Mouse (Mus musculus) cerebellum, adult 11-12 months (tissue): ENCODE measurements around the gene Fam219b.

Source experiments
- DNase-seq: peaks from one replicate; pipeline ENCODE4 v3.0.0; 2022

Gene Fam219b

GRCm38 (mm10) chr9:57537044-57537727 lies at the start of gene Fam219b:
Gene Fam219b (plus strand): TSS chr9:57537528.
- DNase-seq: peak; percentile 92

DNA sequence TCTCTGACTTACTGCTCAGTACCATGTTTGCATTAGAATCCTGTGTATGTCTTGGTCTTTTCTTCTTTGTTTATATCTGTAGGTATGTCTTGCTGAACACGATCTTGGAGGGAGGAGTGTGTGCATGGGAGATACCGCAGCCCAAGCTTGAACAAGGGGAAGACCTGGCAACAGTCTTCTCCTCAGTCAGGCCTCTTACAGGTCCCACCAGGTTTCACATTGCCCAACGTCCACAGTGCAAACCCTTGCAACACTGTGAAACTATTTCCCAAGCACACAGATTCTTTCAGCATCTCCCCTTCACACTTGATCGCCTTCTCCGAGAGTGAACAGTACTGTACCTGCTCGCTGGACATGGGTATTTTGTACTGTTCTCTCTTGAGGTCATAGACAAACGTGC lies 49.5 kb upstream of the Fam219b start:
- no peak for DNase-seq

DNA sequence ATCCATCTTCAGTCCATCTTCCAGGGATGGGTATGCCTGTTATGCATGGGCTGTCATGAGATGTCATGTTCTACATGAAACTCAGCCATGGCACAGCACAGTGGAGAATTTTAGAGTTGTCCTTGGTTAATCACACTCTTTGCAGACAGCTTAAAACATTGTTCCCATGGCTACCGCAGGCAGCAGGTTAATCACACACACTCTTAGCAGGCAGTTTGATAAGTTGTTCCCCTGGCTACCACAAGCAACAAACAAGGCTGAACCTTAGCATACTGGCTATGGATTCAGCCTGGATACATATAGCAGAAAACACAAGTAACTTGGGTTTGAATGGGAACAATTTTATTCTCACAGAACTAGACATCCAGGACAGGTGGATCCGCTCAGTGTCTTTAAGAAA lies 43.8 kb upstream of the Fam219b start:
- no peak for DNase-seq

- no peak for DNase-seq
Observed at GRCm38 (mm10) chr9:57494970-57495369, 42.4 kb upstream of the Fam219b start.

DNA sequence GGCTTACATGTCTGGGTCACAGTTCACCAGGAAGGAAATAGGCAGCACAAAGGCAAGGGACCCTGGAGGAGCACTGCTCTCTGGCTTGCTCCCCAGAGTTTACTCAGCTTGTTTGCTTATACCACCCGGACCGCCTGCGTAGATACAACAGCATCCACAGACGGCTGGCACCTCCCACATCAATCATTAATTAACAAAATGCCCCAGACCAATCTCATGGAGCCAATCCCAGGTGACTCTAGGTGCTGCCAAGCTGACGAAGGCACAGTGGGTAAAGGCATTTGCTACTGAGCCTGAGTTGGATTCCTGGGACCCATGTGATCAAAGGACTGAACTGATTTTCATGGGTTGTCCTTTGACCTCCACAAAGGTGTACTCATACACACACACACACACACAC lies 40.1 kb upstream of the Fam219b start:
- no peak for DNase-seq

GRCm38 (mm10) chr9:57498536-57498935 lies 38.8 kb upstream of the Fam219b start:
- DNase-seq: no peak

DNA sequence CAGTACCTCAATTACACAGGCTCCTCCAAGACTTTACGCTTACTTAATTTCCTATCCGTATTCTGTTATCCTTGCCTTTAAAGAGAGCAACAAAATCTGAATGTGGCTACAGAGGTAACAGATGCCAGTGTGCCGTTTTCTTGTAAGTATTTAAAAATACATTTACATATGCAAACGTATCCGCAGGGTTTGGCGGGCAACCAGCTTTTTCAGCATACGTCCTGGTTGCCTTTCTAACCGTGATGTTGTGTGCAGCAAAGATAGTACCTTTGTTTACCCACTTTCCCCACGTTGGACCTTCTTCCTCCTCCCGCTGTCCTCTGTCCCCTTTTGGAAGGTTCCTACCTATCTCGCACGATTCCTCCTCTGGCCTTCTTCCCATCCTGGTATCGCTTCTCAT lies 35.9 kb upstream of the Fam219b start:
- no peak for DNase-seq

DNA sequence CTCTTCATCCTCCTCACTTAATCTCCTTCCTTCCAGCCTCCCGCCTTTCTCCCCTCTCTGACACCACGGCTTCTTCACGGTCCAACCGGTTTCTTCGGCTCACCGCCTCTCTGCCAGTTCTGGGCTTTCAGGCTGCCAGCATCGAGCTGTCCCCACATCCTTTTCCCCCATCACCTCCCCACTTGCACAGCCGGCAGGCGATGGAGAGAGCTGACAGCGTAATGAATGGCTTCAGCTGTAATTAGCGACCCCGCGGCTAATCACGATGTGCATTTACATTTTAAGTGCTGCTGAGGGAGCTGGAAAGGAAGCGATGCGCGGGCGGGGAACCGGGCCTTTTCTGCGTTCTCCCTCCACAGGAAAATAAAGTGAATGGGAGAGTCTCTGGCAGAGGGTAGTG lies 35.5 kb upstream of the Fam219b start:
- DNase-seq: no peak

DNA sequence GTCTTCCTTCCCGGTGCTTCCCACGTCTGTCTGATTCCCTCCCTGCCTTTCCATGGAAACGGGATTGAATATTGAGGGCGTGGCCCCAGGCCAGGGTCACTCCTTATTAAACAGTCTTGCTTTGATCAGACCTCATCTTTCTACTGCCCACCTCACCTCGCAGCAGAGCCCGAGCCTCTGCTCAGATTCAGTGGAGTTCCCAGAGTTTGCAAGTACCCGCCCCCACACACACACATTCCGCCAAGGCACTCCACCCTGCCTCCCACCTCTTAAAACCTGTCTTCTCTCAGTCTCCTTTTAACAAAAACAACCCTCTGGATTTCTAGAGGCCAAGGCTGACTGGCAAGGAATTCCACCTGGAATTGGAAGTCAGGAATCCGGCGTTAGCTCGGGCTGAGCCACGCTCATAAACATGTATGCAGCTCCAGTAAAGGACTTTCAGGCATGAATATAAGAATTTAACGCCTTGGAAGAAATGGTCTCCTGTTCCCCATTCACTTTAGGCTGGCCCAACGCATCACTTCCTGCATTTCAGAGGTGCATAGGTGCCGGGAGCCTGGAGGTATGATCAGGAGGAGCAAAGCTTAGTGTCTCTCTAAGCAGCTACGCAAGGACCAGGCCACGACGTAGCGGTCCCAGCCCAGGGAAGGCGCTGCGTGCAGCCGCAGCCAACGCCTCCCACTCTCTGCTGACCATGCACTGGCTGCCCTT lies 34.3 kb upstream of the Fam219b start:
- no peak for DNase-seq

- no peak for DNase-seq
Observed at GRCm38 (mm10) chr9:57503622-57504380, 33.5 kb upstream of the Fam219b start, which contains the start of gene Rpp25. Gene Rpp25 (plus strand): TSS chr9:57504026.

- DNase-seq: peak; percentile 36
Observed at GRCm38 (mm10) chr9:57504381-57504700, 33.0 kb upstream of the Fam219b start.

GRCm38 (mm10) chr9:57504891-57505290 lies 32.4 kb upstream of the Fam219b start:
- no peak for DNase-seq

- no peak for DNase-seq
Observed at GRCm38 (mm10) chr9:57505700-57506099, 31.6 kb upstream of the Fam219b start.

GRCm38 (mm10) chr9:57510577-57510976 lies 26.8 kb upstream of the Fam219b start:
- no peak for DNase-seq

DNA sequence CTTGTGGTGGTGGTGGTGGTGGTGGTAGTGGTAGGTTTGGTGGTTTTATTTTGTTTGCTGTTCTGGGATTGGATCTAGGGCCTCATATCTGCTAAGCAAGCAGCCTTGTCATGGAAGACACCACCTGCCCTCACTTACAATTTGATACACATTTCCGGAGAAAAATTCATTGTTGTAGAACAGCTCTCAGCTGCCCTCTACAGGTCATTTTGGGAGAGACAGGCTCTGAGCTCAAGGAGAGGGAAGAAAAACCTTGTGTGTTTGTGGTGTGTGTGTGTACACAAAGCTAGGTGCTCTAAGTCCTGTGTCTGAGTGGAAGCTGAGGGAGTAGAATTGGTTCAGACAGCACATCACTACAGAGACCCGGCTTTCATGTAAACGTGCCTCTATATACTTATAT lies 20.2 kb upstream of the Fam219b start:
- no peak for DNase-seq

GRCm38 (mm10) chr9:57520375-57521055 lies 16.8 kb upstream of the Fam219b start:
- no peak for DNase-seq

DNA sequence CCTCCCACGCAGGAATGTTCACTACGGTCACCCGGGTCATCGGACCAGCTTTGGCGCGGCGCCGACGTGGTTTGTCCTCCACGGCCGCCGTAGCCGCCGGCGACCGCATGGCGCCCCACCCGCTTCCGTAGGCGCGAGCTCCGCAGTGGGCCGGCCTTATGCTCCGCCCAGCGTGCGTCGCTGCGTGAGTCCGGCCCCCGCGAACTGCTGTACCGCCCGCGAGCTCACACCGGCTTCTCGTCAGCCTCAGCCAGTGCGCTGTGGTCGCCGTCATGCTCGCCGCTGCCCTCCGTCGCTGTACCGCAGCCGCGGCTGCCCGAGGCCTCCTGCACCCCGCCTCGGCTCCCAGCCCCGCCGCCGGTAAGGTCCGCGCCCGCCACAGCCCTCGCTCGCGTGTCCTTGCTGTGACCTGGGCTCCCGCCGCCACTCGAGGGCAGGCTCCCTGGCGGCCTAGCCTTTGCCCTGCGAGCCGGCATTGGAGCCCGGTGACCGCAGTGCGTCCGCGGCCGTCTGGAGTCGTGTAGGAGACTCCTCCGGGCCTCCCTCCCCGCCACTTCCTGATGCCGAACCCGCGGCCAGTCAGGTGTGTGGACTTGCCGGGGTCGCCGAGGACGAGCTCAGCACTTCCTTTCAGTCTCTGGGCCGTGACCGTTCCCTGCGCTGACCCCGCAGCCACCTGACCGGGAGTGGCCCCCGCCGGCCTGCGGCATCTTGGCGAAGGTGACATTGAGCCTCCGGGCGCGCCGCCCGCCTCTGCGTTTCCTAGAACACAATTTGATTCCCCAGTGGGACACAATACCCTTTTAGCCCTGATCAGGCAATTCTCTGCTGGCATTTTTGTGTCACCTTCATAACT lies 16.0 kb upstream of the Fam219b start, which contains the start of gene Cox5a:
TSS of gene Cox5a (plus strand) at position 219 of the 856 bp plus-strand sequence.
- peak; percentile 96 for DNase-seq

- no peak for DNase-seq
Observed at GRCm38 (mm10) chr9:57522114-57522860, 15.0 kb upstream of the Fam219b start.

GRCm38 (mm10) chr9:57522861-57523246 lies 14.5 kb upstream of the Fam219b start:
- DNase-seq: no peak

DNA sequence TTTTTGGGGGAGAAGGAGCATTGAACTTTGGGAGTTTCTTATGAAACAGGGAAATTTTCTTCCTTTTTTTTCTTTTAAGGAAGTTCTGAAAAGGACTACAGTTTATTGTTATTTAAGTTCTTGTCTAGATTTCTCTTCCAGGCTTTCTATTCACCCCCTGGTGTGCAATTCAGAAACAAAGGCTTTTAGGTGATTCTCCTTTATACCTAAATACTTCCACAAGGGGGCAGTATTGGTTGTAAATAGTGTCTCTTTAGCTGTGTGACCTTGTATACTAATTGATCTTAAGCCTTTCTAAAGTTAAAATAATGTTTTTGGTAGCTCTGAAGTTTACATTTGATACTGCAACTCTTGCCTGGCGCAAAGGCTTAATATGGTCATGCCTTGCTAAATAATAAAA lies 13.6 kb upstream of the Fam219b start:
- DNase-seq: no peak

DNA sequence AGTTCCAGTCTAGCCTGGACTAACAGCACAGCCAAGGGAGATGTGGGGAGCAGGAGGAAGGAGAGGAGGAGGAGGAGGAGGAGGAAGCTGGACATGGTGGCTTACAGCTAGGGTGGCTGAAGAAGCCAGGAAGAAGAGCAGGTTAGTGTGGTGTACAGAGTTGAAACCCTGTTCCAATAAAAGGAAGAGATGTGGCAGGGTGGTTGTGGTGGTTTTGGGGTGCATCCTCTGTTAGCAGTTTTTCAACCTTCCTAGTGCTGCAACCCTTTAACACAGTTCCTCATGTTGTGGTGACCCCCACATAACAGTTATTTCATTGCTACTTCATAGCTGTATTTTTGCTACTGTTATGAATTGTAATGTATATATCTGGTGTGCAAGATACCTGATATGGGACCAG lies 12.9 kb upstream of the Fam219b start:
- DNase-seq: no peak

DNA sequence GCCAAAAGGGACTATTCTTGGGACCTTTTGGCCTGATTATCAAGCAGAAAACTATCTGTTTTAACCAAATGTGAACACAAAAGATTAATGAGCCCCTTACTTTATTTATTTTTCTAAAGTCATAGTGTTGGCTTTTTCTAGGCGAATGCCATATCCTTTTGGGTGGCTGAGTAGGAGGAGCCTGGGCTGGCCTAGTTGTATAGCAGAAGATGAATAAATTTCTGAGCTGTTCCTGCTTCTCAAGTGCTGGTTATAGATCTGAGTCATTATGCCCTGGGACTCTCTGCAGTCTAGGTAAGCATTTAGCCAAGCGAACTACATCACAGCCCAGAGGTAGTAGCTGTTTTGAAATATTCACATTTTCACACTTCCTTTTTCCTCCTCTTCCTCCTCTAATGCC lies 11.8 kb upstream of the Fam219b start:
- DNase-seq: no peak
